Mouse (Mus musculus) embryonic facial prominence, embryonic 14.5 days (tissue): ENCODE measurements around the gene Tmem255b. TPM values are rescaled to one million over a fixed set of nuclear protein-coding genes. Genes with fewer than 3 reads are reported as not detected.

Experiments used
- ATAC-seq: fragments of 200-750 bp; cut with Nextera tagmentation; 2 replicates; pipeline ENCODE4 v1.8.0; 2017; ENCODE audit warnings: low read depth, moderate number of reproducible peaks, moderate TSS enrichment
- DNase-seq: peaks from one replicate; pipeline ENCODE4 v3.0.0-alpha.2; 2015; ENCODE audit warnings: low spot score
- H3K27ac ChIP-seq: fragments of 300-500 bp; sonication (generic); replicated peaks from 2 replicates; pipeline ENCODE4 v1.5.1; 2014; ENCODE audit warnings: low read depth, mild to moderate bottlenecking, low read length, moderate library complexity
- H3K27me3 ChIP-seq: fragments of 300-500 bp; sonication (generic); replicated peaks from 2 replicates; pipeline ENCODE4 v1.6.1; 2014; ENCODE audit warnings: low read length; ENCODE audit not compliant: control insufficient read depth, insufficient read depth
- H3K36me3 ChIP-seq: fragments of 300-500 bp; sonication (generic); 2 replicates; pipeline ENCODE4 v1.6.1; 2014; ENCODE audit warnings: low read length, mixed read lengths; ENCODE audit not compliant: control insufficient read depth, insufficient read depth
- H3K4me1 ChIP-seq: fragments of 300-500 bp; sonication (generic); 2 replicates; pipeline ENCODE4 v1.6.1; 2014; ENCODE audit warnings: antibody characterized with exemption, low read length; ENCODE audit not compliant: control insufficient read depth, insufficient read depth
- H3K4me2 ChIP-seq: fragments of 300-500 bp; sonication (generic); 2 replicates; pipeline ENCODE4 v1.6.1; 2014; ENCODE audit warnings: low read depth, mild to moderate bottlenecking, low read length, moderate library complexity, mixed read lengths
- H3K4me3 ChIP-seq: fragments of 300-500 bp; sonication (generic); 2 replicates; pipeline ENCODE4 v1.5.1; 2014; ENCODE audit warnings: low read depth, mild to moderate bottlenecking, low read length
- H3K9ac ChIP-seq: fragments of 300-500 bp; sonication (generic); 2 replicates; pipeline ENCODE4 v1.6.1; 2014; ENCODE audit warnings: low read depth, mild to moderate bottlenecking, low read length, moderate library complexity, mixed read lengths
- H3K9me3 ChIP-seq: fragments of 300-500 bp; sonication (generic); 2 replicates; pipeline ENCODE4 v1.6.1; 2016; ENCODE audit warnings: low read length; ENCODE audit not compliant: control insufficient read depth
- WGBS: fragments of 180-500 bp; shearing (Covaris S2); extraction: QIAGEN DNeasy Blood & Tissue Kit; methylation state at CpG from one replicate; pipeline ENCODE4 v1.1.7; 2014; 5-methylcytosine and 5-hydroxymethylcytosine counted together
- polyA plus RNA-seq: library from polyadenylated mRNA; unstranded; fragments of >200 nt; fragmentation: Nextera tagmentation; extraction: Ambion mirVana; gene quantifications from 2 replicates; pipeline ENCODE4 v1.2.1, GENCODE M21; 2014

Tmem255b gene
- polyA plus RNA-seq, 1 experiment from 2014 or later, result 1.5 TPM

DNA sequence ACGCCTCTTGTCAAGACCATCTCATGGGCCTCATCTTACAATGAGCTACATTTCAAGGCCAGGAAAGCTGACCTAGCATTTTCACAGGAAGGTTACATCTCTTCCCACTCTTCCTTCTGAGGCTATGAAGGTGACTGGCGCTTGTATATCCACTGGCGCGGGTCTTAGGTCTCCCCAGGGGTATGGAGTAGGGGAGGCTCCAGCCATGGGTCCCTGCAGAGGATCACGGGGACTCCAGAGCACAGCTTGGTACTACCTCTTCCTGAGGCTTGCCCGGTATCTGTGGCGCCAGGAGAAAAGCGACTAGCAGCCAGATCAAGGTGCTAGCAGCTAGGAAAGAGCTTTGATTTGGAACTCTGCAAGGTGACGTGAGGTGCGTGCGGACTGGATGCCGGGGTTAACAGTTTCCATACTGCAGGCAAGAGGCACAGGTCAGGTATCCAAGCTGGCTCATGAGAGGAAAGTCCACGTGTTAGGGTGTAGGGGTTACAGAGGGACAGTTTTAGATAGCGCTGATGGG lies 56.6 kb downstream of the Tmem255b start:
- Histone ChIP-seq H3K4me1 (no peaks in the 10 kb centered on the region; the same call in 1 of the 2 replicates), H3K4me2 (no peak overlapping the region), H3K27me3 (peaks cover 35% of the 10 kb centered on the region), H3K36me3 (no peaks in the 10 kb centered on the region), H3K9me3 (no peaks in the 10 kb centered on the region), H3K27ac (no peak overlapping the region), H3K4me3 (no peak overlapping the region), H3K9ac (no peak overlapping the region)
- ATAC-seq, result no peak
- DNase-seq, result no peak
- 77% methylated on average over 14 of the region's 14 CpGs for WGBS

DNA sequence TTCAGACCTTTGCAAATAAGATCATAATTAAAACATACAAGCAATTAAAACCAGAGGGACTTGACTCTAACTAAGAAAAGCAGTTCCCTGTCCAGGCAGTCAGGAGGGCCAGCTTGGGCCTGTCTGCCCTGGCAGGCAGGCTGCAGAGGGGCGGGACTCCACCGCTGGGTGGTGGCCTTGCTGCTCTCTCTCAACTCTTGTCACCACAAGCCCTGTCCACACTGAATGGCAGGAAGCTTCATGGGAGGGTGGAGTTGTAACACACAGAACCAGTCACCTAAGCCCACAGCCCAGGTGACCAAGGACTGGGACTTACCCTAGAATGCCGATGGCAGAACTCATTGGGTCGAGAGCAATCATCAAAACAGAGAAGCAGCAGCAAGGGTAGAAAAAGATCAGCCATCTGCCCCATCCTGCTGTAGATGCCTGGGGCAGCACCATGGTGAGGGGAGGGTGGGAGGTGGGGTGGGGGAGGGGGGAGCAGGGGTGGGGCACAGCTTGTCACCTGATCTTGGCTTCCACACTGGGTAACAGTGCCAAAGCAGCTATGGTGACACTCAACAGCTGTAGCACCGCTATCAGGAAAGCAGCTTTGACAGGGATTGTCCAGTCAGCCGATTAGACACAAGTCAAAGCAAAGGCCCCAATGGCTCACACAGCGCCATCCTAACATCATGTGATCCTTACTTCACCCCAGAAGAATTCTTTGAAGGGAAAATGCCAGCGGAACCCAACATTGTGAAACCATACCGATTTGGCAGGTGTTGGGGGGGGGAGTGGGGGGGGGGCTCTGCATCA lies 57.4 kb downstream of the Tmem255b start:
- H3K36me3 ChIP-seq, result no peaks in the 10 kb centered on the region
- DNase-seq (no peak), ATAC-seq (peak; percentile 32)
- H3K4me3 ChIP-seq, result no peak overlapping the region
- 43% methylated on average over 6 of the region's 9 CpGs for WGBS
- peaks cover 35% of the 10 kb centered on the region for H3K27me3 ChIP-seq
- H3K4me2 ChIP-seq, result peak overlapping the region; percentile 86; the same call in 1 of the 2 replicates
- no peak overlapping the region for H3K27ac ChIP-seq
- H3K4me1 ChIP-seq, result no peaks in the 10 kb centered on the region; the same call in 1 of the 2 replicates
- no peaks in the 10 kb centered on the region for H3K9me3 ChIP-seq
- no peak overlapping the region for H3K9ac ChIP-seq

DNA sequence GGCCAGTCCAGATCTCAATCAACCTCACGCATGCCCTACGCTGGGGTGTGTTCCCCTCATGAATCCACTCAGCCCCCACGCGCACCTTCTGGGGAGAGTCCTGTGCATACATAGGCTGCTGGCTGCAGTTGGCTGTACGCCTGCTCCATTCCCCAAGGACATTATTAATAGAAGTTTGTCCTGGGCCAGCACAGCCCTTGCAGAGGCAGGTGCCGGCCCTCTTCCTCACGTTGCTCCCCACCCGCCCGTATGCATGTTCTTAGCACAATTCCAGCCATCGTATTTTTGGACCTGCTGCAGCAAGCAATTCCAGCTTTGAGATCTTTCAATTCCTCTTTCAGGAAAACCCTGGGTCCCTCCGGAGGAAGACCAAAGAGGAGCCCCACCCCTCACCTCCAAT lies 58.0 kb downstream of the Tmem255b start:
- Histone ChIP-seq H3K9ac (no peak overlapping the region), H3K9me3 (no peaks in the 10 kb centered on the region), H3K36me3 (no peaks in the 10 kb centered on the region), H3K27me3 (peaks cover 35% of the 10 kb centered on the region), H3K27ac (no peak overlapping the region), H3K4me2 (peak overlapping the region; percentile 86; the same call in 1 of the 2 replicates), H3K4me3 (peak overlapping the region; percentile 55), H3K4me1 (no peaks in the 10 kb centered on the region; the same call in 1 of the 2 replicates)
- no peak for DNase-seq
- peak; percentile 13 for ATAC-seq
- WGBS, result 45% methylated on average over 11 of the region's 11 CpGs

DNA sequence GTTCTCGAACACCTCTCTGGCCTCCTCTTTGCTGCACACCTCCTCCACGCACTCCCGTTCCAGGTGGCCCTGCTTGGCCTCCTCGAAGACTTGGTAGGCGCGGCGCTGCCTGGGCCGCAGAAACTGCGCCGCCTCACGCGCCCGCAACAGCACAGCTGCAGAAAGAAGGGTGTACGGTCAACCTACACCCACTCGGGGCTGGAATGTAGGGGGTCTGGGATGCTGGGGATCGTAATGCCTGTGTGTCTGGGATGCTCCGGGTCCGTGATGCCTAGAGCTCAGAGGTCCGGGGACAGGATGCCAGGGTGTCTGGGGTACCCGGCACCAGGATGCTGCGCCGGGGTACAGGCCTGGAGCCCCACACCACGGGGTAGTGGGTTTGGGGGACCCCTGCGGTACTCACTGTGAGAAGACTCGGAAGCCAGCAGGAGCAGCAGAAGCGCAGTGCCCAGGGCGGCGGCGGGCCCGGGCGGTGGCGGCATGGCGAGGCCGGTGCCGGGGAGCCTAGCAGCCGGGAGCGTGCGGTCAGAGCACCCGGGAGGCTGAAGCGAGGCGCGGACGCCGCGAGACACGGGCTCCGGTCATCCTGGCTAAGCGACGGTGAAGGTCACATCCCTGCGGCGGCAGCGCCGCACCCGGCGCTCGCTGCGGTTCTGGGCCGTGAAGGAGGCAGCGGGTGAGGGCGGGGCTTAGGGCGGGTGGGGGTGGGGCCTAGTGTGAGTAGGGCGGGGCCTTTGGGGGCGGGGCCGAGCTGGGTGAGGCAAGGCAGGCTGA lies 59.1 kb downstream of the Tmem255b start, which contains the start of gene Gas6:
Gene Gas6 (minus strand): TSS at position 633 of the 774 bp plus-strand sequence.
- peak within 1 kb of the TSS; percentile 67 for H3K9ac ChIP-seq
- no peak within 1 kb of the TSS for H3K27ac ChIP-seq
- WGBS, result under 1% methylated on average over 28 of the region's 64 CpGs
- ATAC-seq (peak; percentile 68), DNase-seq (no peak)
- no peaks in the 10 kb centered on the region for H3K36me3 ChIP-seq
- H3K4me3 ChIP-seq, result peak within 1 kb of the TSS; percentile 55
- no peaks in the 10 kb centered on the region; the same call in 1 of the 2 replicates for H3K4me1 ChIP-seq
- no peaks in the 10 kb centered on the region for H3K9me3 ChIP-seq
- peaks cover 35% of the 10 kb centered on the region for H3K27me3 ChIP-seq
- H3K4me2 ChIP-seq, result peak within 1 kb of the TSS; percentile 86

DNA sequence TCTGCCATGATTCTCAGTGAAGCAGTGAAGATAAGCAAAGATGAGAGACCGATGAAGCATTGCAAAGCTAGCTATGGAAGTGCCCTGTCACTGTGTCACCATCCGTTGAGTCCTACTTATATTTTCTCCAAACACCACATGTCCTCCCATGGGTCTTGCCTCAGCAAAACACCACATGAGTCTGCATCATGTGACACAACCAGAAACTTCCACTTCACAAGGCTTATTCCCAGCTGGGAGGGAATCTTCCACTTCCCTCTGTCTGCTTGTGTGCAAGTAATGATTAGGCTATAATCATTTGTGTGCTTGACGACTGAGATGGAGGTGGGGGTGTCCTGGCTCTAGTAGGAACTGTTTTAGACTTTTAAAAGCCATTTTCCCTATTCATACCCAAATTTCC lies 66.2 kb downstream of the Tmem255b start:
- no peak overlapping the region for H3K9ac ChIP-seq
- H3K4me1 ChIP-seq, result no peaks in the 10 kb centered on the region
- no peaks in the 10 kb centered on the region for H3K36me3 ChIP-seq
- H3K27me3 ChIP-seq, result no peaks in the 10 kb centered on the region
- ATAC-seq (no peak), DNase-seq (no peak)
- H3K9me3 ChIP-seq, result no peaks in the 10 kb centered on the region
- no peak overlapping the region for H3K4me3 ChIP-seq
- no peak overlapping the region for H3K4me2 ChIP-seq
- H3K27ac ChIP-seq, result no peak overlapping the region
- WGBS, result 84% methylated on average over 3 of the region's 3 CpGs

DNA sequence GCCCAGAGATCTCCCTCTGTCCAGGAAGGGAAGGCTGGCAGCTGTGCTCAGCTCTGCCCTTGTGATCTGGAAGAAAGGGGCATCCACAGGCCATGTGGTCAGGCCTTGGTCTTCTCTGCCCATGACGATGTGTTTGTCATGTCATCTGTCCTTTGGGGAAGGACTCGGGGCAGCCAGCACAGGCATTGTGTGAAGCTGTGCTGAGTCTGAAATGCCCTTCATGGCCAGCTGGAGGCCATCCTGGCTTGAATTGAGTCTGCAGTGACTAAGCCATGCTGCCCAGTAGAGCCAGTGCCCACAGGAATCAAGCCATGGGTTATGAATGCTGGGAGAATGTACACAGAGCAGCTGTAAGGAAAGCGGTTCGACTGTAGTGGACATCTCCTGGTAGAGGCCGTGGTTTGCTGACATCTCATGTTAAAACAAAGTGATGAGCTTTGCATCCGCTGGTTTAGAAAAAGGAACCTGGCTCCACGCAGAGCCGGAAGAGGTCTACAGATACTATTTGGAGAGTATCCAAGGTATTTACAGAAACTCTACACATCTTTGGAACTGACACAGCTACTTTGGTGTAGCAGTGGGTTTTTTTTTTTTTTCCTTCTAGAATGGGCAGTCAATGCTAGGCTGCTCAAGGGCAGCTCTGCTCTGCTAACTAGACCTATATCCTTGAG lies 69.1 kb downstream of the Tmem255b start:
- H3K27me3 ChIP-seq, result no peaks in the 10 kb centered on the region
- no peaks in the 10 kb centered on the region for H3K4me1 ChIP-seq
- DNase-seq (no peak), ATAC-seq (no peak)
- H3K36me3 ChIP-seq, result no peaks in the 10 kb centered on the region
- no peak overlapping the region for H3K4me3 ChIP-seq
- no peak overlapping the region for H3K4me2 ChIP-seq
- H3K9ac ChIP-seq, result no peak overlapping the region
- H3K9me3 ChIP-seq, result no peaks in the 10 kb centered on the region
- WGBS, result 79% methylated on average over 8 of the region's 8 CpGs
- no peak overlapping the region for H3K27ac ChIP-seq

DNA sequence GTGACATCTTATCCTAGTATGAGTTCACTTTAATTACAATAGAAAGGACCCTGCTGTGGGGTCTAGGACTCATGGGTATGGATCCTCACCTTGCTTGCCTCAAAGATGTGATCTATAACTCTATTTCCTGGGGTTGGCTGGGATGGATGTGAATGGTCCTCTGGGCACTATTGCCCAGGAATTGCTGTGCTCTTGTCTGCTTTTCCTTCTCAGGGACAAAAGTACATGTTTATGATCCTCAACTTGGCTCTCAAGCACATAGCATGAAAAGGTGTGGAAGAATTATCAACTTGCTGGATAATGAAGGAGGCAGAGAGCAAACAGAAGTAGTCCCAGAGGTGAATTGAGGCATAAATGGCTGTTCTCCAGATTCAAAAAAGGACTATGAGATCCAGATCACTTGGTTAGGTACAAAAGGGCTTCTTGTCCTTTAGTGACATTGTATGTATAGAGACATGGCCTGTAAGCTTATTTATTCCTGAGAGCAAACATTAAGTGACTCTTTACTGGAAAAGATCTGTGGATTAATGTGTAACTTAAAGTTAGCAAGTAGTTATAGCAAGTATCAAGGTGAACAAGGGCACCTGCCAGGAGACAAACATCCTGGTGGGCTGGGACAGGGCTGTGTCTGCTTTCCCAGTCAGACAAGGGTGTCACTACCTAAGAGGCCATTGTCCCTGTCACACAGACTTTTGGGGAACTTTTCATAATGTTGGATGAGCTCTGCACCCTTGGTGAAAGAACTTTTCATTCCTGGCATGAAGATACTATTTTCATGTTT lies 70.1 kb downstream of the Tmem255b start:
- DNase-seq (no peak), ATAC-seq (no peak)
- Histone ChIP-seq H3K36me3 (no peaks in the 10 kb centered on the region), H3K4me2 (no peak overlapping the region), H3K4me3 (no peak overlapping the region), H3K27ac (no peak overlapping the region), H3K4me1 (no peaks in the 10 kb centered on the region), H3K9ac (no peak overlapping the region), H3K27me3 (no peaks in the 10 kb centered on the region), H3K9me3 (no peaks in the 10 kb centered on the region)

DNA sequence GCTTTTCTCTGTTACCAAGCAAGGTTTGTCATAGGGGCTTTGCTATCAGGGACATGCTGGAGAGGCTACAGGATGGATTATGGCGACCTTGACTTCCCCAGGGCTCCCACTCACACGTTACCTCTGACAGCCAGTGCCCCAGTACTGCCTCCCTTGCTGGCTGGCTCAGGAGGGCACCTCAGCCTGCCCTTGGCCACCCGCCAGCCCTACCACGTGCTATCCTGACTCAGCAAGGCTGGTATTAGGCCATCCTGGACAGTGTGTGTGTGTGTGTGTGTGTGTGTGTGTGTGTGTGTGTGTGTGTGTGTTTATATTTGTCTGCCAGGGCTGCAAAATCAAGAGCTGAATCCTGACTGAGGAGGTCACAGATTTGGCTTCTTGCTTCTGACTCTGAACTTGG lies 71.9 kb downstream of the Tmem255b start:
- Histone ChIP-seq H3K36me3 (no peaks in the 10 kb centered on the region), H3K4me1 (no peaks in the 10 kb centered on the region), H3K27ac (no peak overlapping the region), H3K4me2 (no peak overlapping the region), H3K9ac (no peak overlapping the region), H3K4me3 (no peak overlapping the region), H3K27me3 (no peaks in the 10 kb centered on the region), H3K9me3 (no peaks in the 10 kb centered on the region)
- DNase-seq, result no peak
- 26% methylated on average over 4 of the region's 4 CpGs for WGBS
- ATAC-seq, result no peak
